Mouse (Mus musculus) embryonic fibroblast, embryonic 13.5 days (primary cell): Measurements from ENCODE around the gene Nudt15.

Experiments
- CTCF ChIP-seq: IDR thresholded peaks from 2 replicates; pipeline ENCODE4 v1.5.1; 2011; ENCODE audit warnings: mild to moderate bottlenecking, control low read depth, low read length, moderate library complexity, borderline replicate concordance; ENCODE audit not compliant: insufficient read depth
- POLR2A ChIP-seq: IDR thresholded peaks from 2 replicates; pipeline ENCODE4 v1.6.1; 2011; ENCODE audit warnings: low read depth, mild to moderate bottlenecking, control low read depth, low read length, moderate library complexity

DNA sequence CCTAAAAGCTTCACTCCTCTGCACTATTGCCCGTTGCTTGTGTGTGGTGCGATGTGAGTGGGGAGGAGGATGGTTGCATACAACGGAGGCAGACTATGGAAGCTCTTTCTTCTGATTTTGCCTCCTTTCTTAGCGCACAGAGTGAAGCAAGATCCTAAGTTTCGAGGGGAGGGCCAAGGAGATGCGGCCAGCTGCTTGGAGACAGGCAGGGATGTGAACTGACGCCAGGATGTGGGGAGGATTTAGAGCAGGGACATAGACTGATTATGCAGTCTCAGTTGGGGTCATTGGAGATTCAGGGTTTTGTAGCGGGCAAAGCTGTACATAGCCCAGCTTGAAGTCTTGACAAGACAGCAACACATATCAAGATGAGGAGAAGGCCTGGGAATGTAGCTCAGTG, 41.8 kb downstream of the Nudt15 start:
- no peak for TF ChIP-seq POLR2A
- no peak for TF ChIP-seq CTCF
